Mouse (Mus musculus): ENCODE results near the gene Gm6588. TPM values are rescaled to one million over a fixed set of nuclear protein-coding genes. Genes with fewer than 3 reads are reported as not detected.
"Not testable (repeated sequence)": the region's sequence is repeated elsewhere in the genome, so short reads cannot be mapped to it uniquely, and the experiment has no call there.

Gm6588 gene
- 0.26 and 0.61 TPM in 2 replicates for polyA plus RNA-seq (2014; fragmentation: Nextera tagmentation; extraction: Ambion mirVana)

DNA sequence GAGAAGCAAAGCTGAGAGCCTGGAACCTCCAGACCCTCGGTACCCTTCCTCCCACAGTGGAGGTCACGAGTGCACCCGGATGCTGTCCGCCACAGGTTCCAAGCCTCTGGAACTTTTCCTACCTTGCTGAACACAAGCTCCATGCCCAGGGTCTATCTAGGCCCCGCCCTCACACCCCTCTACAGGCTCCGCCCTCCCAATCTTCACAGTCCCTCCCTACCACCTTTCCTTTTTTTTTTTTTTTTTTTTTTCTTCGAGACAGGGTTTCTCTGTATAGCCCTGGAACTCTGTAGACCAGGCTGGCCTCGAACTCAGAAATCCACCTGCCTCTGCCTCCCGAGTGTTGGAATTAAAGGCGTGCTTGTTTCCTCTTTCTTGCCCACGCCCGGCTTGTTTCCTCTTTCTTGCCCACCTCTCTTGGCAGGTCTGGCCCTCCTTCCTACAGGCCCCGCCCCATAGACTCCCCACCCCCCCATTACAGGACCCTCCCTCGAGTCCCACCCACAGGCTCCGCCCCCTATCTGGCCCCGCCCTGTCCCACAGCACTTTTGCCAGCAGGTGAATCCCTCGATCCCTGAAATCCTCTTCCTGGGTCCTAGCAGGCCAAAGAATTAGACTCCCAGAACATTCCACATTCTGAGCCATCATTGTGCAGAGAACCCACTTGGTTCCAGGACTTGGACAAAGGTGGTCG is at the start of gene Gm6588:
Gm6588 (plus strand) TSS at position 680 of the 694 bp plus-strand sequence.
- H3K9me3 ChIP-seq (ENCODE audit: control insufficient read depth, low read length), result no peaks in the 10 kb centered on the region
- ATAC-seq (ENCODE audit: low FRiP score, low TSS enrichment) (no peak), DNase-seq (no peak)
- no peak within 1 kb of the TSS for H3K4me2 ChIP-seq (ENCODE audit: low read length)
- no peak within 1 kb of the TSS for H3K27ac ChIP-seq (replicated peaks; ENCODE audit: low read depth, low read length)
- H3K36me3 ChIP-seq (ENCODE audit: control insufficient read depth, insufficient read depth, low read length), result 0 out of 2 replicates have a peak, but pooled peaks cover 8% of the 10 kb centered on the region
- H3K27me3 ChIP-seq (ENCODE audit: control insufficient read depth, insufficient read depth, low read length), result no peaks in the 10 kb centered on the region
- no peak within 1 kb of the TSS for H3K4me3 ChIP-seq (replicated peaks; ENCODE audit: low read depth, low read length)
- WGBS, result 75% methylated on average over 18 of the region's 18 CpGs
- H3K4me1 ChIP-seq (ENCODE audit: control insufficient read depth, insufficient read depth, low read length), result no peaks in the 10 kb centered on the region
- H3K9ac ChIP-seq (replicated peaks; ENCODE audit: low read length), result no peak within 1 kb of the TSS

GRCm38 (mm10) chr5:112402437-112402836 is 46.8 kb upstream of the Gm6588 start:
- Histone ChIP-seq H3K27me3 (ENCODE audit: control insufficient read depth, insufficient read depth, low read length) (no peaks in the 10 kb centered on the region), H3K9ac (replicated peaks; ENCODE audit: low read length) (no peak overlapping the region), H3K9me3 (ENCODE audit: control insufficient read depth, low read length) (no peaks in the 10 kb centered on the region), H3K4me2 (ENCODE audit: low read length) (no peak overlapping the region), H3K36me3 (ENCODE audit: control insufficient read depth, insufficient read depth, low read length) (no peaks in the 10 kb centered on the region), H3K27ac (replicated peaks; ENCODE audit: low read depth, low read length) (no peak overlapping the region), H3K4me3 (replicated peaks; ENCODE audit: low read depth, low read length) (no peak overlapping the region), H3K4me1 (ENCODE audit: control insufficient read depth, insufficient read depth, low read length) (no peaks in the 10 kb centered on the region)
- DNase-seq (no peak), ATAC-seq (ENCODE audit: low FRiP score, low TSS enrichment) (no peak)
- 64% methylated on average over 3 of the region's 3 CpGs for WGBS

DNA sequence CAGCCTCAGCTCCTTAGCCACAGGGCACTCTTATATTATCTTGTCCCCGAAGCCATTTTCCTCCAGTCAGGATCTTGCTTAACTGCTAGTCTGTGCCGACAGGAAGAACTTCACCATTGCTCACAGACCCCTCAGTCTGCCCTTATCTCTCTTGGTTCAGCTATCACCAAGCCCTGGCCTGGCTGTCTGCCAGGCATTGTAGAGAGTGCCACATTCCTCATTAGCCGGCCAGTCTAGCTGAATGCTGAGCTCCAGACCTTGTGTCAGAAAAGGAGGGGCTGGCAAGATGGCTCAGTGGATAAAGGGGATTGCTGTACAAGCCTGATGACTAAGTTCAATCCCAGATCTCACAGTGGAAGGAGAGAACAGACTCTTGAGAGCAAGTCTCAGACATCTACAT is 43.2 kb upstream of the Gm6588 start:
- Histone ChIP-seq H3K4me3 (replicated peaks; ENCODE audit: low read depth, low read length) (no peak overlapping the region), H3K4me2 (ENCODE audit: low read length) (no peak overlapping the region), H3K36me3 (ENCODE audit: control insufficient read depth, insufficient read depth, low read length) (no peaks in the 10 kb centered on the region), H3K9ac (replicated peaks; ENCODE audit: low read length) (no peak overlapping the region), H3K4me1 (ENCODE audit: control insufficient read depth, insufficient read depth, low read length) (peaks cover 19% of the 10 kb centered on the region), H3K27ac (replicated peaks; ENCODE audit: low read depth, low read length) (0 out of 2 replicates have a peak overlapping the region, but pooled peaks have one; percentile 4), H3K27me3 (ENCODE audit: control insufficient read depth, insufficient read depth, low read length) (no peaks in the 10 kb centered on the region), H3K9me3 (ENCODE audit: control insufficient read depth, low read length) (no peaks in the 10 kb centered on the region)
- WGBS, result 64% methylated on average over 3 of the region's 3 CpGs
- ATAC-seq (ENCODE audit: low FRiP score, low TSS enrichment) (no peak), DNase-seq (no peak)

DNA sequence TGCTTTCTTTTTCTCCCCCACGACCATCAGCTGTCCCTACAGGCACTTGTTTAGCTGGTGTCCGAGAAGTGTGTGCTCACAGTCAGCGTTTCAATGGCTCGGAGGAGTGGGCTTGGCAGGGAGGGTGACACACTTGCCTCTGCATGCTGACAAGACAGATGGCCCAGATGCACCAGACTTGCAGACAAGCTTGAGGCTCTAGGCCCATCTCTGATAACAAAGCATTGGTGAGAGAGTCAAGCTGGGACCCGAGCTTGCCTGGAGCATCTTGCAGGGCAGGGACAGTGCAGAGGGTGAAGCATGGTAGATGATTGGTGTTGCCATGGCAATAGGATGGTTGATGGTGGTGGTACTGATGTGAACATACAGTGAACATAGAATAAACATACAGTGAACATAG is 40.0 kb upstream of the Gm6588 start:
- H3K27ac ChIP-seq (replicated peaks; ENCODE audit: low read depth, low read length), result peak overlapping the region; percentile 28; the same call in 1 of the 2 replicates
- no peaks in the 10 kb centered on the region for H3K36me3 ChIP-seq (ENCODE audit: control insufficient read depth, insufficient read depth, low read length)
- peaks cover 35% of the 10 kb centered on the region for H3K4me1 ChIP-seq (ENCODE audit: control insufficient read depth, insufficient read depth, low read length)
- no peak overlapping the region for H3K4me3 ChIP-seq (replicated peaks; ENCODE audit: low read depth, low read length)
- no peaks in the 10 kb centered on the region for H3K9me3 ChIP-seq (ENCODE audit: control insufficient read depth, low read length)
- WGBS, result 62% methylated on average over 5 of the region's 5 CpGs
- no peaks in the 10 kb centered on the region for H3K27me3 ChIP-seq (ENCODE audit: control insufficient read depth, insufficient read depth, low read length)
- no peak overlapping the region for H3K9ac ChIP-seq (replicated peaks; ENCODE audit: low read length)
- ATAC-seq (ENCODE audit: low FRiP score, low TSS enrichment) (no peak), DNase-seq (no peak)
- H3K4me2 ChIP-seq (ENCODE audit: low read length), result no peak overlapping the region

GRCm38 (mm10) chr5:112411072-112411471 is 38.2 kb upstream of the Gm6588 start:
- Histone ChIP-seq H3K4me1 (ENCODE audit: control insufficient read depth, insufficient read depth, low read length) (peaks cover 43% of the 10 kb centered on the region), H3K4me2 (ENCODE audit: low read length) (peak overlapping the region; percentile 48), H3K9me3 (ENCODE audit: control insufficient read depth, low read length) (no peaks in the 10 kb centered on the region), H3K4me3 (replicated peaks; ENCODE audit: low read depth, low read length) (no peak overlapping the region), H3K27ac (replicated peaks; ENCODE audit: low read depth, low read length) (peak overlapping the region; percentile 85), H3K27me3 (ENCODE audit: control insufficient read depth, insufficient read depth, low read length) (no peaks in the 10 kb centered on the region), H3K9ac (replicated peaks; ENCODE audit: low read length) (no peak overlapping the region; the same call in 1 of the 2 replicates), H3K36me3 (ENCODE audit: control insufficient read depth, insufficient read depth, low read length) (no peaks in the 10 kb centered on the region)
- DNase-seq, result no peak
- no peak for ATAC-seq (ENCODE audit: low FRiP score, low TSS enrichment)
- 9% methylated on average over 11 of the region's 11 CpGs for WGBS

DNA sequence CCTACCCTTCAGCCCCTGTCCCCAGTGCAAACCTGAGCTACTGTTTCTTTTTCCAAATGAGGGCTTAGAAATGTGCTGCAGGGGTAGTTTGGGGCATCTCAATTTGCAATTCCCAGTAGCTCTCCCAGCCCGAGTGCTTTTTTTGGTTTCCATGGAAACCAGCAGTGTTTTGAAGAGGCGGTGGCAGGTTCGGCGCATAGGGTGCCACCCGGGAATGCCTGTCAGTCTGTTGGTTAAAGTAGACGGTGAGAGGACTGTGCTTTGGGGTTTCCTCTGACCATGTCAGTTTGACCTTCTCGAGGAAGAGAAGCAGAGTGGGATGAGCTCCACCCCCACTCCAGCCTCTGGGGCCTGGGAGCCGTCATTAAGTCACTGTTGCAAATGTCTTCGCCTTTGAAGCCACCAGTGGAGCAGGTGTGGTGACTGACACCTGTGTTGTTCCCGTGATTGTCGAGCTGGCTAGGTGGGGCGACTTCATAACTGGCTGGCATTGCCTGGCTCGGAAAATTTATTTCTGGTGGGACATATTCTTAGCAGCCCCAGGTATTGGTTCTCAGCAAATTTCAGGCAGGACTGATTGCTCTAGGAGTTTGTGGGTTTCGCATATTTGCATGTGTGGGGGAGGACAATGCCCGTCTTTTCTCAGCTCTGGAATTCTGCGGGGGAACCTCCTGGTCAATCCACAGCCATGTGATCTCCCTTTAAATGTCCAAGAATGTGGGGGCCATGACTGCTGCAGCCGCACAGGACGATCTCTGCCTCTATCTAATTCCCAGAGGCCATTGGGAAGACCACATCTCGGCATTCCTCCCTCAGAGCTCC is 37.5 kb upstream of the Gm6588 start:
- H3K27me3 ChIP-seq (ENCODE audit: control insufficient read depth, insufficient read depth, low read length), result no peaks in the 10 kb centered on the region
- H3K9me3 ChIP-seq (ENCODE audit: control insufficient read depth, low read length), result no peaks in the 10 kb centered on the region
- WGBS, result 8% methylated on average over 19 of the region's 19 CpGs
- H3K9ac ChIP-seq (replicated peaks; ENCODE audit: low read length), result no peak overlapping the region; the same call in 1 of the 2 replicates
- no peaks in the 10 kb centered on the region for H3K36me3 ChIP-seq (ENCODE audit: control insufficient read depth, insufficient read depth, low read length)
- DNase-seq (peak; percentile 91), ATAC-seq (ENCODE audit: low FRiP score, low TSS enrichment) (peak; percentile 69; the same call in 1 of the 2 replicates)
- H3K4me2 ChIP-seq (ENCODE audit: low read length), result peak overlapping the region; percentile 48
- H3K4me1 ChIP-seq (ENCODE audit: control insufficient read depth, insufficient read depth, low read length), result peaks cover 50% of the 10 kb centered on the region
- peak overlapping the region; percentile 85 for H3K27ac ChIP-seq (replicated peaks; ENCODE audit: low read depth, low read length)
- H3K4me3 ChIP-seq (replicated peaks; ENCODE audit: low read depth, low read length), result no peak overlapping the region

DNA sequence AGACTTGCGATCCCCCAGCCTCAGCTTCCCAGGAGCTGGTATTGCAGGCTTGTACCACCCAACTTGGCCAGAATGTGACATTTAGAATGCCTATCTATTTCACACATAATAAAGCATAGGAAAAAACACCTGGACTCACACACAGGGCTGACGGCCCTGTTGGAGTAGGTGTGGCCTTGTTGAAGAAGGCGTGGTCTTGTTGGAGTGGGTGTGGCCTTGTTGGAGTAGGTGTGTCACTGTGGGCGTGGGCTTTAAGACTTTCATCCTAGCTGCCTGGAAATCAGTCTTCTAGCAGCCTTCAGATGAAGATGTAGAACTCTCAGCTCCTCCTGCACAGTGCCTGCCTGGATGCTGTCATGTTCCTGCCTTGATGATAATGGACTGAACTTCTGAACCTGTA is 36.4 kb upstream of the Gm6588 start:
- not testable (repeated sequence) for ATAC-seq (ENCODE audit: low FRiP score, low TSS enrichment); H3K27me3 ChIP-seq (ENCODE audit: control insufficient read depth, insufficient read depth, low read length); DNase-seq; H3K4me3 ChIP-seq (replicated peaks; ENCODE audit: low read depth, low read length); H3K36me3 ChIP-seq (ENCODE audit: control insufficient read depth, insufficient read depth, low read length); H3K4me2 ChIP-seq (ENCODE audit: low read length); H3K9me3 ChIP-seq (ENCODE audit: control insufficient read depth, low read length); H3K9ac ChIP-seq (replicated peaks; ENCODE audit: low read length)
- 87% methylated on average over 4 of the region's 4 CpGs for WGBS
- H3K4me1 ChIP-seq (ENCODE audit: control insufficient read depth, insufficient read depth, low read length), result peaks cover 55% of the 10 kb centered on the region
- H3K27ac ChIP-seq (replicated peaks; ENCODE audit: low read depth, low read length), result peak overlapping the region; percentile 85

GRCm38 (mm10) chr5:112416673-112417072 is 32.6 kb upstream of the Gm6588 start:
- no peak overlapping the region for H3K4me3 ChIP-seq (replicated peaks; ENCODE audit: low read depth, low read length)
- ATAC-seq (ENCODE audit: low FRiP score, low TSS enrichment) (peak; percentile 72), DNase-seq (peak; percentile 78)
- WGBS, result 7% methylated on average over 5 of the region's 5 CpGs
- peaks cover 16% of the 10 kb centered on the region; the same call in 1 of the 2 replicates for H3K27me3 ChIP-seq (ENCODE audit: control insufficient read depth, insufficient read depth, low read length)
- H3K9ac ChIP-seq (replicated peaks; ENCODE audit: low read length), result no peak overlapping the region
- peaks cover 15% of the 10 kb centered on the region for H3K36me3 ChIP-seq (ENCODE audit: control insufficient read depth, insufficient read depth, low read length)
- peaks cover 30% of the 10 kb centered on the region for H3K4me1 ChIP-seq (ENCODE audit: control insufficient read depth, insufficient read depth, low read length)
- peak overlapping the region; percentile 81 for H3K27ac ChIP-seq (replicated peaks; ENCODE audit: low read depth, low read length)
- H3K9me3 ChIP-seq (ENCODE audit: control insufficient read depth, low read length), result no peaks in the 10 kb centered on the region
- no peak overlapping the region for H3K4me2 ChIP-seq (ENCODE audit: low read length)
